Mouse (Mus musculus) CH12.LX (cell line): ENCODE results near the gene St7.
A peak's percentile ranks its signal among the peaks of the same experiment; 100 is the strongest.

Source experiments
- CTCF ChIP-seq, 2 experiments: IDR thresholded peaks in 1 of 2; conservative IDR thresholded peaks in 1 of 2; 2 replicates each; pipeline ENCODE4 v1.5.1; 2011 to 2012; ENCODE audit warnings: low read depth in 2 of 2, low read length in 2 of 2, improper control_type of control experiment in 1 of 2, inconsistent platforms in 1 of 2, mild to moderate bottlenecking in 1 of 2, moderate library complexity in 1 of 2
- MAX ChIP-seq: IDR thresholded peaks from 2 replicates; pipeline ENCODE4 v1.6.1; 2011; ENCODE audit warnings: low read length, improper control_type of control experiment
- POLR2A ChIP-seq: IDR thresholded peaks from 2 replicates; pipeline ENCODE4 v1.6.1; 2011; ENCODE audit warnings: low read depth, mild to moderate bottlenecking, improper control_type of control experiment, low read length

DNA sequence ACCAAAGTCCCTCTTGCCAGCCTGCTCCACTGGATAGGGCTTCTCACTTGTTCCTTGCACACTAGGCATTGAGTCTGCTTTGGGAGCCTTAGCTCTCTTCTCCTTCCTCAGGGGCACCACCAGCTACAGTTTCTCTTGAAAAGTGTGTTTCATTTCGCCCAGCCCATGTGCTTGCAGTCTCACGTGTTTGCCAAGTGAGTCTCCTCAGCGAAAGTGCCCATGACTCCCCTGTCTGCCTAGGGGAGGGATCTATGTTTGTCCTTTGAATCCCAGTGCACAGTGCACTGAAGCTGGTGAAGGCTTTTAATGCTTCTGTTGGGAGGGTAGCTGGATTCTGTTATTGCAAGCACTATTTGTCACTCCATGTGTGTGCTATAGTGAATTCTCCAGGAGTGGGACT is 79.8 kb downstream of the St7 start:
- TF ChIP-seq POLR2A (no peak), CTCF (conservative IDR thresholded peaks at IDR 0.05 in 1 of 2, IDR thresholded peaks at IDR 0.05 in 1 of 2; ENCODE audit: low read depth in 2 of 2, low read length in 2 of 2) (no peak), MAX (peak; percentile 76)
